In genomic region chr7:11822166-11822565, GRCm38 (mm10) we compare ENCODE assay signal across 26 mouse cellular contexts. TPM values are rescaled to one million over a fixed set of nuclear protein-coding genes. Genes with fewer than 3 reads are reported as not detected.
"Had no signal": no experiment of that assay in that cellular context is flagged by ENCODE, and none has a peak within 500 bp of the region (broad histone marks: within the 10 kb centered on the region; RNA-seq: fewer than 3 reads in every experiment).

No protein-coding gene starts in this region.

- H3K27ac ChIP-seq: lung, embryonic 15.5 days; macrophage; midbrain, embryonic 10.5 days; midbrain, embryonic 12.5 days; neural tube, embryonic 12.5 days; stomach, embryonic 15.5 days; stomach, postnatal 0 days had no signal

- H3K36me3 ChIP-seq: lung, embryonic 15.5 days; midbrain, embryonic 10.5 days; midbrain, embryonic 12.5 days; neural tube, embryonic 12.5 days; stomach, embryonic 15.5 days had no signal

- H3K9me3 ChIP-seq: stomach, embryonic 15.5 days had no signal

- H3K27me3 ChIP-seq: lung, embryonic 15.5 days; megakaryocyte, embryonic 14.5 days; midbrain, embryonic 12.5 days; neural tube, embryonic 12.5 days; stomach, embryonic 15.5 days had no signal

- ATAC-seq: liver, postnatal 0 days; lung, postnatal 0 days had no signal

- H3K4me1 ChIP-seq: lung, embryonic 15.5 days; megakaryocyte, embryonic 14.5 days; midbrain, embryonic 10.5 days; midbrain, embryonic 12.5 days; neural tube, embryonic 12.5 days; stomach, embryonic 15.5 days had no signal

- H3K9ac ChIP-seq: liver, postnatal 0 days; lung, embryonic 15.5 days; midbrain, embryonic 12.5 days; neural tube, embryonic 12.5 days; stomach, embryonic 15.5 days had no signal

- H3K4me3 ChIP-seq: lung, embryonic 15.5 days; megakaryocyte, embryonic 14.5 days; midbrain, embryonic 10.5 days; midbrain, embryonic 12.5 days; neural tube, embryonic 12.5 days; stomach, embryonic 15.5 days had no signal

- DNase-seq: liver, postnatal 0 days; lung, adult 2 months; lung, postnatal 14 days; lung, postnatal 36 days; midbrain, embryonic 14.5 days; right cerebral cortex, postnatal 14 days; thymus, adult 2 months; thymus, postnatal 25 days; thymus, postnatal 4 days had no signal

RNA-seq across cellular contexts. Expression of gene Vmn1r74, which starts 11.6 kb away (rescaled TPM):
- total RNA-seq: megakaryocyte progenitor cell, adult 5-6 weeks; midbrain, postnatal 0 days; monocyte, adult 5-6 weeks; neutrophil, adult 5-6 weeks had no signal
- polyA plus RNA-seq: liver, postnatal 0 days; lung, adult 2 months; lung, embryonic 15.5 days; lung, postnatal 0 days; macrophage; midbrain, embryonic 10.5 days; midbrain, embryonic 12.5 days; midbrain, embryonic 14.5 days; midbrain, postnatal 0 days; neural tube, embryonic 12.5 days; neural tube, embryonic 14.5 days; spleen, adult 2 months; stomach, embryonic 15.5 days; stomach, postnatal 0 days; testis, adult 2 months; thymus, adult 2 months; urinary bladder, adult 2 months had no signal

RNA-seq across cellular contexts. Expression of gene Vmn1r75, which starts 52.3 kb away (rescaled TPM):
- total RNA-seq: megakaryocyte progenitor cell, adult 5-6 weeks; midbrain, postnatal 0 days; monocyte, adult 5-6 weeks; neutrophil, adult 5-6 weeks had no signal
- polyA plus RNA-seq: liver, postnatal 0 days; lung, adult 2 months; lung, embryonic 15.5 days; lung, postnatal 0 days; macrophage; midbrain, embryonic 10.5 days; midbrain, embryonic 12.5 days; midbrain, embryonic 14.5 days; midbrain, postnatal 0 days; neural tube, embryonic 12.5 days; neural tube, embryonic 14.5 days; spleen, adult 2 months; stomach, embryonic 15.5 days; stomach, postnatal 0 days; testis, adult 2 months; thymus, adult 2 months; urinary bladder, adult 2 months had no signal
